Mouse (Mus musculus) brain, embryonic 14.5 days (tissue): Measurements from ENCODE around the gene Col24a1. TPM values are rescaled to one million over a fixed set of nuclear protein-coding genes. Genes with fewer than 3 reads are reported as not detected.

Source experiments
- DNase-seq: peaks from one replicate; pipeline ENCODE4 v3.0.0-alpha.2; 2011; ENCODE audit warnings: low read depth
- CTCF ChIP-seq: fragments of 200-500 bp; IDR thresholded peaks from 2 replicates; pipeline ENCODE4 v1.5.1; 2012; ENCODE audit warnings: inconsistent platforms, mild to moderate bottlenecking, moderate library complexity, borderline replicate concordance; ENCODE audit not compliant: insufficient read depth, insufficient read length; ENCODE audit errors: extremely low read depth
- POLR2A ChIP-seq: fragments of 200-500 bp; IDR thresholded peaks from 2 replicates; pipeline ENCODE4 v1.6.1; 2012; ENCODE audit warnings: mild to moderate bottlenecking, inconsistent platforms, borderline replicate concordance; ENCODE audit not compliant: poor library complexity, insufficient read depth, insufficient read length, severe bottlenecking; ENCODE audit errors: extremely low read depth
- polyA plus RNA-seq: library from polyadenylated mRNA; depleted of rRNA; stranded (reverse); fragments of >200 nt; gene quantifications from 2 replicates; pipeline ENCODE4 v1.2.3, GENCODE M21; 2012

Gene Col24a1
- polyA plus RNA-seq, 1 experiment = 3.5 TPM

DNA sequence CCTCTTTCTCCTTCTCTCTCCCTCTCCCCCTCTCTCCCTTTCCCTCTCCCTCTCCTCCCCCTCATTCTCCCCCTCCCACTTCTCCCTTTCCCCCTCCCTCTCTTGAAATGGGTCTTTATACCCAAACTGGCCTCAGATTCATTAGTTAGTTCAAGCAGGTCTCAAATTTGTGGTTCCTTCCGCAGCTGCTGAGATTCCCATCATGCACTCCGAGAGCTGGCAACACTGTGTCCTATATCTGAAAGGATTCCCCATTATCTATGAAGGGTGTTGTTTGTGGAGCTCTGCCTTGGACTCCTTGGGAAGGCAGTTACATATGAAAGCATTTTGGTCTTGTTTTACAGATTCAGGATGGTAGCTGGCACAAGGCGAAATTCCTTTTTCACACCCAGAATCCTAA, 257.9 kb downstream of the Col24a1 start:
- TF ChIP-seq POLR2A (no peak), CTCF (no peak)
- DNase-seq = peak; percentile 48

DNA sequence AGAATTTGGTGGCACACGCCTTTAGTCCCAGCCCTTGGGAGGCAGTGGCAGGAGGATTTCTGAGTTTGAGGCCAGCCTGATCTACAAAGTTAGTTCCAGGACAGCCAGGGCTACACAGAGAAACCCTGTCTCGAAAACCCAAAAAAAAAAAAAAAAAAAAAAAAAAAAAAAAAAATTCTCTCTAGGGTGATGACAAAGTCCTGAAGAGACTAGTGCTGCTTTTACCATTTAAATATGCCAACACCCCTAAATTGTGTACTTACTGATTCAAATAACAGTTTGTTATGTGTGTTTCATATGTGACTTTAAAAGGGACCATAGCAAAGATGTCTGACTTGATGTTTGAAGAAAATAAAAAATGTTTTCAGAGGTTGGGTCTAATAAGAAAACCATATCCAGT, 262.1 kb downstream of the Col24a1 start:
- TF ChIP-seq POLR2A = no peak
- TF ChIP-seq CTCF = no peak

DNA sequence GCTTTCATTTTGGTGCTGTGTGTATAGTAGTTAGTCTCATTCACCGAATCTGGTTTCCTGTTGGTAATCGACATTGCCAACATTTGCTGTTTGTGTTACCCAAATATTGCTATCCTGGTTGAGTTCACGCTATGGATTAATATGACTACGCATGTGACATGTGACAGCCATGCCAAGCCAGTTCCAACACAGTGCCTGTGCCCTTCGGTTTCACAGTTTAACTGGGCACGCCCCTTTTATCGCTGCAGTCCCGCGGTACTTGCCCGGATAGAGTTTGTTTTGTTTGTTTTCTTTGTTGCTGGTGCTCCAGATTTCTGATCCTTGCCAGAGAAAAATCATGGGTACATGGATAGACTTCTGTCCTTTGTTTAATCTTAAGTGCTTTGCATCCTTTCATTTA, 263.9 kb downstream of the Col24a1 start:
- TF ChIP-seq POLR2A = no peak
- no peak for TF ChIP-seq CTCF

More for the DNA sequence above, 262.1 kb downstream of the Col24a1 start:
- no peak for DNase-seq

DNA sequence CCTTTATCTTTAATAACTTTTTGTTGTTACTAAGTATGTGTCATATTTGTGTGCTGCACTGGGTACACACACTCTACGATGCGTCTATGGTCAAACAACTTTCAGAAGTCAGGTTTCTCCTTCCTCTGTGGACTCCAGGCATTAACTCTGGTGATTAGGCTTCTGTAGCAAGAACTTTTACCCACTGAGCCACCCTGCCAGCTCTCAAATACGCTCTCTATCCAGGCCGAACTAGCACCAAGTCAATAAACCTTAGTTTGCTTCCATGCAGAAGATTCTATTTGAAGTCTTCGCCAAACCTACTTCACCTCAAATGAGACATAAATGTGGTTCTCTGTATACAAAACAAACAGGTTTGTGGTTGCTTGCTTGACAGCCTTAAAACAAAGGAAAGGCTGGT, 267.4 kb downstream of the Col24a1 start:
- no peak for TF ChIP-seq CTCF
- TF ChIP-seq POLR2A = no peak

More for the DNA sequence above, 263.9 kb downstream of the Col24a1 start:
- DNase-seq = no peak

DNA sequence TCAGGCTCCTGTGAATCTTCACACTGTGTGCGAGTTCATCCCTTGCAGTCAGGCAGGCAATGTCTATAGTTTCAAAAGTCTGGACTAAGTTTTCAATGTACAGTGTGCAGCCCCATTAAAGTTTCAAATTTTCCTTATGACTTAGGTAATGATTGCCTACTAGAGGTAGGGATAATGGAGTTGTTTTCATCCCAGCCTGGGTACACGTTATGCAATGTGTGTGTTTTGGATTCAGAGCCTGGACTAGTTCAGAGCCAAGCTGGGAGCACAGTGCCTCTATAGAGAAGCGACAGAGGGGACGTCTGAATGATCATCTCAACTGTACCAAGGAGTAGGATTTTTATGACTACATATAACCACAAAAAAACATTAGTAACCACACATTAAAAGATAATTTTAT, 267.8 kb downstream of the Col24a1 start:
- DNase-seq = no peak
- TF ChIP-seq POLR2A (no peak), CTCF (no peak)

More for the DNA sequence above, 267.4 kb downstream of the Col24a1 start:
- DNase-seq = no peak

DNA sequence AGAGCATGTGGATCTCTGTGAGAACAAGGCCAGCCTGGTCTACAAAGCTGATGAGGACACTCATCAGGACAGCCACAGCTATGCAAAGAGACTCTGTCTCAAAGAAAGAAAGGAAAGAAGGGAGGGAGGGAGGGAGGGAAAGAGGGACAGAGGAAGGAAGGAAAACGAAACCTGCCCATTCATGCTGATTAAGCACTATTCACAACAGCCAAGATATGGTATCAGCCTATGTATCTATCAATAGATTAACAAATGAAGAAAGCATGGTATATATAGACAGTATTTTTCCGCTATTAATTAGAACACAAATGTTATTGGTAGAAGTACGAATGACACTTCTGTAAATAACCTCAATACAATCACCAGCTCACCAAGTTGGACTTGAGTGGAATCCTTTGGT, 282.2 kb downstream of the Col24a1 start:
- TF ChIP-seq POLR2A (no peak), CTCF (no peak)
- no peak for DNase-seq

DNA sequence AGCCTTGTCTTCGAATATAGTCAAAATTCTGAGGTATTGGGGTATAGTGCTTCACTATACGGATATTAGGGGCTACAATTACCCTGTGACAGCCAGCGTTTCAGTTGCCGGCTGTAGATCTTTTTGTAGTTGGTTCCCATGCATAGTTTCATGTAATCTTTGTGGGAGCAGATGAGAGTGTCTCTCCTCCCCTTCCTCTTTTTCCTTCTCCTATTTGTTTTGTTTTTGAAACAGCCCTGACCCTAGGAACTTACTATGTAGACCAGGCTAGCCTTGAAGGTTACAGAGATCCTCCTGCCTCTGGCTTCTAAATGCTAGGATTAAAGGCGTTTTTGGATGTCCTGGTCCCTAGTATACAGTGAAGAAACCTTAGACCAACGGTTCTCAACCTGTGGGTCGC, 283.1 kb downstream of the Col24a1 start:
- no peak for DNase-seq
- TF ChIP-seq POLR2A = no peak
- TF ChIP-seq CTCF = no peak

DNA sequence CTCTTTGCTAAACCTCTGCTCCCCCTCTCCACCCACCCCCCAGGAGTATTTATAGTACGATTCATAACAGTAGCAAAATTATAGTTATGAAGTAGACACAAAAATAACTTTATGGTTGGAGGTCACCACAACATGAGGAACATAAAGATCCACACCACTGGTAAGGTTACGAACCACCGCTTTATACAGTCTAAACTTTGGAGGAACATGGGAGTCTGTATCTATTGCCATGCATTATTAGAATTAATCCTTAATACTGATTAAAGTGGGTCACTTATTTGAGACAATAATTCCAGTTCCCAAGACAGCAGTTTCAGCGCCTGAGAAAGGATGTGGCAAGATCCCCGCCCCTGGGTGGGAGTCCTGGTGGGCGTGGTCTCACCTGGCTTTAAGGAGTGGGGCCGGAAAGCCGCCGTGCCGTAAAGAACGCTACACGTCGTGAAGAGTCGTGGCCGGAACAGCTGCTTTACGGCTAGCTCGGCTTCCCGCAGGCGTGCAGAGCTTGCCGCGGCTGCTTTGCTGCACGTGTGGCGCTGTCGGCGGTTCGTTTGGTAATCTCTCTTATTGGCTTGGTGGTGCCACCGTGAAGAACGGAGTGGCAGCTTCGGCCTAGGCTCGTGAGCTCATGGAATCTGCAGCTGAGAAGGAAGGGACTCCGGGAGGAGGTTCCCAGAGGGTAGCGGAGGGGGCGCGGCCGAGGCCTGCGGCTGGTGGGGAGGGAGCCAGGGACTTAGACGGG, 283.6 kb downstream of the Col24a1 start, which contains the start of gene Znhit6:
Gene Znhit6, plus strand, starts transcription at position 463 of the 739 bp plus-strand sequence.
- peak; percentile 99 for DNase-seq
- TF ChIP-seq CTCF (no peak), POLR2A (peak; percentile 61; the same call in 1 of the 2 replicates)

DNA sequence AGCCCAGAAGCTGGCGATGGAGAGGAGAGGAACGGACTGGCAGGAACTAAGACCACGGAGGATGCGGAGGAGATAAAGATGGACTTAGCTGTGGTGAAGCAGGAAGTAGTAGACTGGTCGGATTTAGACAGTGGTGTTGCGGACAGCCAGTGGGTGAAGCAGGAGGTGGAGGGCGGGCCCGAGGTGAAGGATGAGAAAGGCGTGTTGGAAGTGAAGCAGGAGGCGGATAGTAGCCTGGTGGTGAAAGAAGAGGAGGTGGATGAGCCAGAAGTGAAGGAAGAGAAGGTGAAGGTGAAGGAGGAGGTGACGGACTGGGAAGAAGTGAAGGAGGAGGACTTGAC, 284.2 kb downstream of the Col24a1 start:
- DNase-seq = no peak

DNA sequence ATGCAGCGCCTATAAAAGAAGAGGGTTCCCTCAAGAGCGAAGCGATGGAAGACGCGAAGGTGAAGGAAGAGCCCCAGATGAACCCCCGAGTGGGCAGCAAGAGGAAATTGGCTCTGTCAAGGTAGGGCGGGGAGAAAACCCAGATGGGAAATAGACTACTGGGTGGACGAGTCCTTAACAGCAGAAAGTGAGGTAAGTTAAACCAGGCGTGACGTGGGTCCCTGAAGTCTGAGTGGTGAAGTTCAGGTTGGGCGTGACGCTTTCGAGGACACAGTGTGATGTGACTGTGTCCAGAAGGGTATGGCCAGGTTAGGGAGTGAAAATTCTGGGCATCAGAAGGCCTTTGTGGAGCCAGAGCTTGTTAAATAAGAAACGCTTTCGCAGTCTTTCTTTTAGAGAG, 284.6 kb downstream of the Col24a1 start:
- no peak for DNase-seq
- TF ChIP-seq POLR2A (no peak), CTCF (no peak)

More for the DNA sequence above, 284.2 kb downstream of the Col24a1 start:
- TF ChIP-seq POLR2A (no peak), CTCF (no peak)

DNA sequence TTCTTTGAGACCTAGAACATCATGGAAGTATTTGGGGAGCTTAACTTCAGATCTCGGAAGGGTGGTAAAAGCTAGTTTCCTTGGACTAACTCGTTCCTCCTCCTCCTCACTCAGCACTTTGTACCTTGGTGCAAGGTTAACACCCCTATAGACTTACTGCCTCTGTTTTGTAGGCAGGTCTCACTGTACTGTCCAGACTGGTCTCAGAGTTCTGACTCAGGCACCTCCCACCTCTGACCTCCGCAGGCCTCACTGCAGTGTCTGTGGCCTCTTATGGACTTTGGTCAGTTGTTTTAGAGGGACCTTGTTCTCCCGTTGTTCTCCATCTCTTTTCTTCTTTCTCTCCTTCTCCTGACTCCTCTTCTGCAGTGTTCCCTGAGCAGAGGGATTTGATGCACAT, 290.8 kb downstream of the Col24a1 start:
- no peak for DNase-seq
- no peak for TF ChIP-seq POLR2A
- TF ChIP-seq CTCF = no peak

DNA sequence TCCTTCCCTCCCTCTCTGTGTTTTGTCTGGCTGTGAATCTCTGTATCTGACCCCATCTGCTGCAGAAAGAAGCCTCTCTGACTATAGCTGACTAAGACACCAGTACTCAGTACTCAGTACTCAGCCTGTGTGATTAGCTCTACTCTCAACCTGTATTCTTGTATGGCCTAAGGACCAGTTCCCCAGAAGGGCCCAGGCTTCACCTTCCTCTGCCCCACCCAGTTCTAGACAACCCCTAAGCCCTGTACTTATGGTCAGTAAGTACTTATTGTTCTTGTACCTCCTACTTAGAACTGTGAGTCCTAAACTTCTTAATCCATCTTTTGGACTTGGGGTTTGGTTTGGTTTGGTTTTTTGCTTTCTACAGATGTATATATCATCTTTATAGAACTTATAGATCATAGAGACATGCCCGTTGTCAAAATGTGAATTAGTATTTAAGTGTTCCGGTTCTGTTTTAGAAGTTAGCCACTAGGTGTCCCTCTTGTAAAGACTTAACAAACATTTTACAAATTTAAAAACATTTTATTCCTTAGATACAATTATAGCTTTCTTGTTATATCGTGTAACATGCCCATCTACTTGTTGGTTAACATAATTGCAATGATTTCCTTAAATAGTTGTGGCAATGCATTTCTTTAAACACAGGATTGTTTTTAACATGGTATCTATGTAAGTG, 291.4 kb downstream of the Col24a1 start:
- peak; percentile 71 for DNase-seq

DNA sequence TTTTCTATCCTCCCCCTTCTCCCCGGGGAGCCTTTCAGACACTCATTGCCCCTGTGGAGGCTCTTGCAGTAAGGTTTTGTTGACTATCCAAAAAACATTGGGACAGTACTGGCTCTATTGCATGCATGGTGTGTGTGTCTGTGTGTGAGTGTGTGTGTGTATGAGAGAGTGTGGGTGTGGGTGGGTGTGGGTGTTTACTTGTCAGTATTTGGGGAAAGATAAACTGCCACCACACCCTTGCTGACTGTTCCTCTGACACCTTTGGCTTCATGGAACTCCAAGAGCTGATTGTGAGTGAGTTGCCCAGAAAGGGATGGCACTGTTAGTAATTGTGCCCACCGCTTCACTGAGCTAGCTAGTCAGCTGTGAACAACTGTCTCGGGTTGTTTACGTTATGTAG, 298.3 kb downstream of the Col24a1 start:
- no peak for DNase-seq
- TF ChIP-seq CTCF = no peak
- TF ChIP-seq POLR2A = no peak

More for the DNA sequence above, 291.4 kb downstream of the Col24a1 start:
- TF ChIP-seq POLR2A (no peak), CTCF (no peak)
